Mouse (Mus musculus): Measurements from ENCODE around the gene 4931422A03Rik.

DNA sequence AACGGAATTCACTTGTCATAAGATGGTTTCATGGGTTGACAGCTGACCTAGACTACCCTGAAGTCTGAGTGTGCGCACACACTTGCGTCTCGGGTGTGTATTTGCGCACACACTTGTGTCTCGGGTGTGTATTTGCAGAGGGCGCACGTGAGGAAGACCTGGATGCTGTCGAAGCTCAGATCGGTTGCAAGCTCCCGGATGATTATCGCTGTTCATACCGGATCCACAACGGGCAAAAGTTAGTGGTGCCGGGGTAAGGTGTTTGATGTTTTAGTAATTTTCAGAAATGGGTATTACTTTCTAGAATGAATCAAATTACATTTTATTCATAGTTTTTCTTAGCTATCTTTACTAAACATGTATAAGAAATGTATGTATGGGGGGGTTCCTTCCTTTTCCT, 14.6 kb upstream of the 4931422A03Rik start:
- TF ChIP-seq CTCF (IDR thresholded peaks at IDR 0.05 in 2 of 3, conservative IDR thresholded peaks at IDR 0.05 in 1 of 3; ENCODE audit: control insufficient read depth in 1 of 3, insufficient read depth in 1 of 3, low read depth in 2 of 3, low read length in 3 of 3, poor library complexity in 1 of 3, severe bottlenecking in 1 of 3), result no peak
- TF ChIP-seq MAZ (IDR thresholded peaks at IDR 0.05; ENCODE audit: low read depth, low read length), result no peak
